Mouse (Mus musculus): Measurements from ENCODE around the gene Creb3l2.

DNA sequence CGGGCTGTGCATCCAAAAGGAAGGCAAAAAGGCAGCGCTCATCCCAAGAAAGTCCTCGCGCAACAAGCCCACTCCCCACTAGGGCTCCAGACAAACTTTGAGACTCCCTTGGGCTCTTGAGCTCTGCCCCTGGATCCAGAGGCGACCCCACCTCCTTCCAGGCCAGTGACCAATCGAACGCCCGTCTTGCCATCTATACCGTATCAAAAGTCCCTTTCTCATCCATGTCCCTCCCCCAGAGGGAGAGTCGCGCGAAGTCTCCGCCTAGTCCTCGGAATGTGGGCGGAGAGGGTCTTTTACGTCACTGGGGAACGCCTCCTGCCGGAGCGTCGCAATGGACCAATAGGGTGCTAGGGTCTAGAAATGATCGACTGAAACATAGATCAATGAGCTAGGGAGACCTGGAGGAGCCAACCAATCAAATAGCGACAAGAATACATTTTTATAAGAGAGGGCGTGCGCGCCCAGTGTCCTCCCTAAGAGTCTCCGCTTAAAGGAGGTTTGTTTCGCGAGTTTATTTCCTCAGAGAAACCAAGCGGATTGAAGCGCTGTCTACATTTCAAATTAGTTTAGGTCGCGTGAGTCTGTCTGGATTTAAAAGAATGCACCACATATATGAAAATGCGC lies at the start of gene Creb3l2:
- no peak for TF ChIP-seq GATA1 (IDR thresholded peaks at IDR 0.05; ENCODE audit: borderline replicate concordance, low read length)
- no peak for TF ChIP-seq FLI1 (IDR thresholded peaks at IDR 0.05; ENCODE audit: low read length)
